Mouse (Mus musculus) cerebellum, postnatal 36 days (tissue): ENCODE results near the gene Birc5.

Experiments used
- DNase-seq, 2 experiments: peaks; one replicate each; pipeline ENCODE4 v3.0.0; 2021 to 2022; ENCODE audit warnings: mixed read lengths in 2 of 2

The Birc5 gene

DNA sequence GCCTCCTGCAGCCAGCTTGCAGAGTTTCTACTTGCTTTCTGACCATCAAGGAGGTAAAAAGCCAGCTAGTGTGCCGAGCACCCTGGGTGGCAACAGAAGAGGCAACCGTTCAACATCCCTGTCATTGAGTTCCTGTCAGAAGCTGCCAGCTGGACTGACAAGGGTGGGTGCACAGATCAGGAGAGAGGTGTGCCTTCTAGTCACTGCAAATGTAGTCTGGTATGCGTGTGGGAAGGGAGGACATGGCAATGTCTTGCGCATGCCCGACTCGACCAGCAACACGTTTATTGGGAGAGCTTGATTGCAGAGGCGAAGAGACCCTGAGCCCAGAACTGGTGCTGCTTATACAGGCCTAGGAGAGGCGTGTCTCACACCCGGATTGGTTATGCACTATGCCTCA is 8.4 kb downstream of the Birc5 start:
- DNase-seq: no peak

DNA sequence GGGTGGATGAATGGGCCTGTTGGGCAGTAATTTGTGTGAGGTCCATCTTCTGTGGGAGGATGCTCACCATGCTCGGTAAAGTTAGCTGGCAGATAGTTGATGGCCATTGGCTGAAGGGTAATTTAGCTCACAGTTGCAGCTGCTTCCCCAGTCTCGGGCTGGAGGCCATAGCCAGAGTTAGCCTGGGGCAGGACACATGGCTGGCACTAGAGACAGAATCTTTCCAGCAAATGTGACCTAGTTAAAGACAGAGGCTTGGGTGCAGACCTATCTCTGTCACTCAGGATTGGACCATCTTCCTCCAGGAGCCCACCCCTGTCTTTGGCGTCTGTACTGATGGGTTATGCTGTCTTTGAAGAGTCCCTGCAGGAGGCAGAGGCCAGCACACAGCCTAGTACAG is 9.3 kb downstream of the Birc5 start:
- no peak for DNase-seq

DNA sequence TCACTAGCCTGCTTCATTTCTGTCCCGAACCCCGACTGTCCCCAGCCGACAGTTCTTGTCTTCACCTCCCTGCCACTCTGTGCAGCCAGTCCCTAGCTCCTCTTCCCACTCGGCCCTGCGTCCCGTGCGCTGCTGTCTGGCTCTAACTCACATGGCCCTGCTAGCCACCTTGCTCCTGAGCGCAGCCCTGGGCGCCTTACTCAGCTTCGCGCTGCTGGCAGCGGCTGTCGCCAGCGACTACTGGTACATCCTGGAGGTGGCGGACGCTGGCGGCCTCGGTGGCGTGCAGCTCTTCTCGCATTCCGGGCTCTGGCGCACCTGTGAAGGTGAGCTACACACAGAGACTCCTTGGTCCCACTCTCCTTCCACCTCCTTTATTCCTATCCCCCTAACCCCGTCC is 11.6 kb downstream of the Birc5 start, which contains the start of gene Tmem235:
Gene Tmem235 (plus strand): TSS at position 152 of the 400 bp plus-strand sequence.
- DNase-seq: no peak

DNA sequence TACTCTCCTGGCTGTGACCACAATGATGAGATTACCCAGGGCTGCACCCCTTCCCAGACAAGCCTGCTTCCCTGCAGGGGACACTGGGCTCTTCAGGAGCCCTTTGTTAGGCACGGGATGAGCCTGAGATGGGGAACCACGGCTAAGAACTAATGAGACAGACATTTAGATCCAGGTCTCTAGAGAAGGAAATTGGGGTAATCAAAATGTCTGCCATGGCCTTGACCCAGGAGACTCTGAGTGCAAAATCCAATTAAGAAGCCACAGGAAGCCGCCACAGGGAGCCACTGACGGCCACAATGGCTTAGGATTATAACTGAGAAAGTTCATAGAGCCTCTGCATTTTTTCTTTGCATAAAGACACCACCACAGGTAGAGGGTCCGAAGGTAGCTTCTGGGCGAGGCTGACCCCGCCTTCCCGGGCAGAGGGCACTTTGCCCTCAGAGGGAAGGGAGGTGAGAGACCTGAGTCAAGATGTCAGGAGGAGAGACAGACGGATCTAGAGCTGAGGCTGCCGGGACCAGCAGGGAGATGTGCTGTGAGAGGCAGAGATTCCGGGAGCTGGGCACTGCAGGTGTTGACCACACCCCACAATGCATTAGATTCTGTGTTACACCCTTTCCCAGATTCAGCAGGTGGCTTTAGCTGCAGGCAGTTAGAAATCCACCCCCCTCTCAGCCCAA is 14.3 kb downstream of the Birc5 start:
- DNase-seq: no peak

DNA sequence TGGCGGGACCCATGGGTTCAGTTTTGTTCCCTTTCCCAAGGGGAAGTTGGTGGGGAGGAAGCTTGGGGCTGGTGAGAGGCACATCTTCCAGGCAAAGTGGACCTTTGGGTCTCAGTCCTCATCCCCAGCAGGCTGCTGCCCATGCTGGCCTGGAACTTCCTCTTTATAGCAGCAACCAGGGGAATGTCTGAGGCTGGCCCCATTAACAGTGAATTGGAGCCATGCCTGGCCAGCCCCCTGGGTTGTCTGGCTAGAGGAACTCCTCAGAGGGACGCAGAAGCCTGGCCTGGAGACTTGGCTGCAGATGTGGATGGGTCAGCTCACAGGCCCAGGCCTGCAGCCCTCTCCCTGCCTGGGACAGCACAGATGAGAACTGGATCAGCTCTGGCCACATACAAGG is 15.8 kb downstream of the Birc5 start:
- DNase-seq: no peak

DNA sequence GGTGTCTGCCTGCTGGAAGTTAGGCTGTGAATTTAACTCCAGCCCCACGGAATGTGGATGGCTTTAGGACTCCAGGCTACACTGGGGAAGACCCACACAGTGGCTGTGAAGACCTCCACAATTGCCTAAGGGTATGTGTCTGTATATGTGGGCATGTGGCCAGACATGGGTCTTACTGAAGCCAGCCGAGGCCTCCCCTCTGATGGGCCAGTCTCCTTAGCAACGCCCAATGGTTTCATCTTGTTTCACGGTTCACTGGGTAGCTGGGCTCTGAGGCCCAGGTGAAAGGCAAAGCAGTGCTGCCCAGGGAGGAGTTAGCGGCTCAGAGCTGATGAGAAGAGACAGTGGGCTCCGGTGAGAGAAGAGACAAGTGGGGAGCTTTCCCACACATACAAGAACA is 16.9 kb downstream of the Birc5 start:
- no peak for DNase-seq

DNA sequence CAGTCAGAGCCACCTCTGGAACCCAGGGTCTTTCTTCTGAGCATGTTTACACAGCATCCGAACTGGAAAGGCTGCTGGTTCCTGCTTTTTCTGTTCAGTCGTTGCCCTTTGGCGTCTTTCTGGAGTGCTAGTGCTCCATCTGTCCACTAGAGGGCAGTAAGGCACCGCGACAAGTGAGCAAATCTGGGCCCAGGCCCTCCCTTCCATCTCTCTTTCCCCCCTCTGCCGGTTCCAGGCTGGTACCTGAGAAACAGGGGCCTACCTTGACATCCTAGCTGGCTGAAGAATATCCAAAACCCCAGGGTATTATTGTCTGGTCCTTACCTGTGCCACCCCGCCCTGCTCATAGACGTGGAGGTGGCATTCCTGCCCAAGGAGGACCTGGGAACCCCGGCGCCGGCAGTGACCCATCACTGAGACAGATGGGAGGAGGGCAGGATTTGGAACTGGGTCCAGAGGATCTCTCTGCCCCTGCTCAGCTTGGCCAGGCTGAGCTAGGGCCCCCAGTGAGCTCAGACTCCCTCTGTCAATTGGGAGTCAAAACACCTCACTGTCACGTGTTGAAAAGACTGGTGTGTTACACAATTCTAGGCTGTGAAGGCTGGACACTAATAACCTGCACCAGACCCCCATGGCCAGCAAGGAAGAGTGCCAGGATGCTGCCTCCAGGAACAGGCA is 21.8 kb downstream of the Birc5 start:
- DNase-seq: peak; percentile 81 to 87

DNA sequence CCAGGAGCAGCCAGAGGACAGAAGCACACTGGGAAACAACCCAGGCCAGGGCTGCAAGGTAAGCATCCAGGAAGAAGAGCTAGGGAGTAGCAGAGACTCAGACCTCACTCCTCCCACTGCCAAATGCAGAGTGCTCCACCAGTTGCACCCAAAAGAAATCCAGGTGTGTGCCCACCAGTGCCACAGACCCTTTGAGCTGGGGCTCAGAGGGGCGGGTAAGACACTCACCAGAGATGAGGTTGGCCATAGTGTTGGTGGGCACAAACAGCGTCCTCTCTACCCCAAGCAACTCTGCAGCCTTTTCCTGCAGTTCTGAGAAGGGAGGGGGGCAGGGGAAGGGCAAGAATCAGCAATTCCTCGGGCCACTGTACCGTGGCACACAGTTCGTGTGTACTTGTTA is 22.3 kb downstream of the Birc5 start:
- no peak for DNase-seq

DNA sequence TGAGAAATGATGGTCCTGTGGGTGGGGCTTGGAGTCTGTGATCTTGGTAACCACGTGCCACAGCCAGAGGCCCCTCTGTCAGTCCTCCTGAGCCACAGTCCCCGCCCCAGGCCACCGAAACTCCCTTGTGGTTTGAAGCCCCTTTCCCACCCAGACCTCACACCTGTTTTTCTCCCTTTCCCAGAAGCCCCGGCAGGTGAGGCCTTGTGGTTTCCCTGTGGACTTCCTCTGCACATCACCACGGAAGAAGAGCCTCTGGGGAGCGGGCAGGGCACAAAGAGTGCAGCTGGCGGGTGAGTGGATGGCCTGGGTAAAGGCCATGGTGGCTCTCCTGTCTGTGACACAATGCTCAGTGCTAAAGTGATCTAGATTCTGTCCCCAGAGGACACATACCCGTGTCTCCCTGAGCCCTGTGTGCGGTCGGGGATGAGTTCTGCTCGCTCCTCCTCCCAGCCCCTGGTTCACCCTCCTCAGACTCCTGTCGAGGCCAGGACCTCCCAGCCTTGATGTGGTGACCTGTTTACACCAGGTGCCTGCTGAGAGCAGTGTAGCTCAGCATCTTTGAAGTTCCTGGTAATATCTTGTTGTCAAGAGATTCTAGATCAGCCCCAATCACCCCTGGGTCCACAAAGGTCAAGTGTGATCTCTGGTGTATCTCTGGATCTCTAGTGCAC is 23.0 kb downstream of the Birc5 start:
- DNase-seq: no peak

DNA sequence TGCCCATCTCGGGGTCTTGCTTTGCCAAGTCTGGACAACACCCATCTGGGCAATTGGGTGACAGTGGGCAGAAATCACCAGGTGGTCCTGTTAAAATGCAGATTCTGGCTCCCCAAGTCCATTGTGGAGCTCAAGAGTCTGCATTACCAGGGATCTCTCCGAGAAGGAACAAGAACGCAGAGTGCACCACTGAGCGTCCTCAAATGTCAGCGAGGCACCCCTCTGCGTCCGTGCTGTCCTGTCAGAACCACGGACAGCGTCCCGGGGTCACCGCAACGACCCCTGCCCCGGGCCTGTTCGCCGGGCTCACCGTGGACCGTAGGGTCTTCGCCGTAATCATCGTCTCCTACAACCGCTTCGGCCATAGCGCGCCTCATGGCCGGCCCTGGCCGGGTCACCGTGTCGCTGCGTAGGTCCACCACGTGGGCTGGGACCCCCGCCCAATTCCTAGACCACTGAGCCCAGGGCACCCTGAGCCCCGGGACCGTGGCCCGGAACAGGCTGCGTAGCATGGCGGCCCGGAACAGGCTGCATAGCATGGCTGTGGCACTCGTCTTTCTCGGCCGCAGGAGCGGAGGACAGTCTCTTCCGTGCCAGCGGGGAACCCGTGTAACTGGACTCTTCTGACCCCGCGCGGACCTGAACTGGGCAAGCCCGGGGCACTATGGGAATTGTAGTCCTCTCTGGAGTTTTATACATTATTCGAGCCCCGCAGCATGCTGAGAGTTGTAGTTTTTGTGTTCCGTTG is 24.0 kb downstream of the Birc5 start, which contains the start of gene Tha1:
Gene Tha1 (minus strand): TSS at position 621 of the 748 bp plus-strand sequence.
- peak; percentile 83 to 88 for DNase-seq

DNA sequence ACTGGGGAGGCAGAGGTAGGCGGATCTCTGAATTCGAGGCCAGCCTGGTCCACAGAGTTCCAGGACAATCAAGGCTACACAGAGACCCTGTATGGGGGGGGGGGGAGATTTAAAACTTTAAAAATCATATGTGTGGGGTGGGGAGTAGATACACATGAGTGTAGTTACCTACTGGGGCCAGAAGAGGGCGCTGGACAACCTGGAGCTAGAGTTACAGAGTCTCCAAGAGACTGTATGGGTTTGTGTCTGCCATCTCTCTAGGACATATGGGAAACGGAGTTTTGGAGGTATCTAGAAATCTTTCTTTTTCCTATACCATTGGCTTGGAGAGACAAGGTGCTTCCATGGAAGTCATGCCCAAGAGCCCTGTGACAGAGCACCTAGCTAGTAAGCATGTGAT is 25.4 kb downstream of the Birc5 start:
- DNase-seq: no peak

DNA sequence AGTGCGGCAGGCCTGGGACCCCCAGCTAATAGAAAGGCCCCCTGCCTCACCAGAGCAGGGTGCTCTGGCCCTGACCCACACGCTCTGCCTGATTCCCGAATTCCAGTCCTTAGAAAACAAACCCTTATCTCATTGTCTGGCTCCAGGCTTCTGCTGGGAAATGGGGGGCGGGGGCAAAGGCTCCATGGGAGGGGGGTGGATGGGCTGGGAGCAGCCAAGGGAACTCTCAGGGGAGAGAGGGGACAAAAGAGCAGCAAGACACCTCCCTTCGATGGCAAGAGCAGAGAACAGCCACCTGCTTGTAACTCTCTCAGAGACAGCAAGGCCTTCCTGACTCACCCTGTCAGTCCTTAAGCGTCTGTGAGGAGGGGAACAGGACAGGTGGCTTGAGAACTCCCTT is 26.6 kb downstream of the Birc5 start:
- DNase-seq: no peak

DNA sequence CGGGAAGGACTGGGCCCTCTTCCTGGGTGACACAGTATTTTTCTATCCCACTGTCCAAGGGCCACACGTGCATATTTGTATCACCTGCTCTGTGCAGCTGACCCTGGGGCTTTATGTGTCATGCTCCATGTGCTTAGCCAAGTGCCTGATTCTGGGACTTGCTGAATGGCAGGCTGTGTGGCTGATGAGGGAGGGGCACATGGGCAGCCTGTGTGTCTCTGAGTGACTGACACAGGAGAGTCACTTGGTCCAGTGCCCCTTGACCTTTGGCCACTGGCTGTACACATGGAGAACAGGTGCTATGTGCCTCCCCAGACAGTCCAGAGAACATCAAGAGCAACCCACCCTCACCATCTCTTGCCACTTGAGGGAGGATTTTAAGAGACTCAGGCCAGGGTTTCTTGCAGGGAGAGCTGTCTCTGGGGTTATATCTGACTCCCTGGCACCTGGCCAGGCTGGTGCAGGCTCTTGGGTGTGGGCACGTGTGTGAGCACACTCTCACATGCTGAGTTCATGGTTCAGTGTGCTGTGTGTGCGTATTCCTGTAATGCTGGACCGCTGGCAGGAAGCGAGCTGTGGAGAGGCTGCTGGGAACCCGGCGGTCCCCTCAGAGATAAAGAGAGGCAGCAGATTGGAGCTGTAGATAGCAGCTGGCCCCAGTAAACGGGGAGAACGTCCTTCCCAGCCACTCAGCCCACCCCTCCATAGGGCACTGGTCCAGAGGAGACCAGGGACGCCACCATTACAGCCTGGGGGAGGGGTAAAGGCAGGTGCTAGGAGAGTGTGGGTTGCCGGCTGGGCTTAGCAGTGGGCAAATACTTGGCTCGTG is 29.1 kb downstream of the Birc5 start:
- no peak for DNase-seq

DNA sequence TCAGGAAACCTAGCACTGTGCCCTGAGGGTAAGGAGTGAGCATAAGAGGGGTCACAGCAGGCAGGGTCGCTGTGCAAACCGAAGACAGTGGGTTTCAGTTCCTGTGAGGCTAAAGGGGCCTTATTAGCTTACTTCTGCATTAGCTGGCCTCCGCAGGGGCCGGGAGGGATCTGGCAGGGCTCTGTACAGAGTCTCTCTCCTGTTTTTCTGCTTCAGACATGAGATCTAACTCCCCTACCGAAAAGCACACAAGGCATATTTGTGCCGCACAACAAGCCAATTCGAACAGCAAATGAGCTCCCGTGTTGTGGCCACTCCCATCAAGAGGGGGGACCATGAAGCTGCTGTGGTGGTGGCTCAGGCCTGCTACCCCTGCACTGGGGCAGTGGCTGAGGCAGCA is 29.8 kb downstream of the Birc5 start:
- no peak for DNase-seq

DNA sequence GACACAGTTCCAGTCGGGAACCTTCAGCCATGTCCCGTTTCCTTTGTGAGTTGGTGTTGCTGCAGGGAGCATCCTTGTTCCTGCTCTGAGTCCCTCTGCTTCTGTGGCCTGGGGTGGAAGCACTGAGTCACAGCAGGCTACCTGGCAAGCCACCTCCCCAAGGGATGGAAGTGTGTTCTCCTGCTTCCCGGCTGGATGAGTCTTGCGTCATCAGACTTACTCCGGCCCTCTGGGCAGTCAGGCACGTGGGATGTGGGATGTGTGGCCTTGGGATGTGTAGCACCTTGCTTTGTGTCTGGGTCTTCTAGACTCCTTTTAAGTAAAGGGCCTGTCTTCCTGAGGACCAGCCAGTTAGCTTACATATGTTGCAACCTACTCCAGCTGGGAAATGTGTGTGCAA is 30.6 kb downstream of the Birc5 start:
- DNase-seq: no peak

DNA sequence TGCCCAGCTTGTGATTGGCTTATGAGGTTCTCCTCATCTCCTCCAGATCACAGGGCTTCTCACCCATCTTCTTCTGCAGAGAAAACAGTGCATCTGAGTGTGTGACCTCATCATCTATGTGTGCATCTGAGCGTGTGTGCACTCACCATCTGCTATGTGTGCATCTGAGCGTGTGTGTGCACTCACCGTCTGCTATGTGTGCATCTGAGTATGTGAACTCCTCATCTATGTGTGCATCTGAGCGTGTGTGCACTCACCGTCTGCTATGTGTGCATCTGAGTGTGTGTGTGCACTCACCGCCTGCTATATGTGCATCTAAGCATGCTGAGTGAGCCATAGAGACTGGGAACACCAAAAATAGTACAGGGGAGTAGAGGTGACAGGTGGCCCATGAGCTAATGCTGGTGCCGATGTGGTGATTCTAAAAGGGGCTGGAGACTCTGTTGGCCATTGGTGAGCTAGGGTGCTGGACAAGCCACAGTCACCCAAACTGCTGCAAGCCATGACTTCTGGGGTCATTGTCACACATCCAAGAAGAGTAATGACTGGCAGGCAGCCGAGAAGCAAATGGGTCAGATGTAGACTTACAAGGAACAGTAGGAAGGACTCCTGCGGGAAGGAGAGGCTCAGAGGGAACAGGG is 31.4 kb downstream of the Birc5 start:
- DNase-seq: peak in 1 of 2 experiments; percentile 54

DNA sequence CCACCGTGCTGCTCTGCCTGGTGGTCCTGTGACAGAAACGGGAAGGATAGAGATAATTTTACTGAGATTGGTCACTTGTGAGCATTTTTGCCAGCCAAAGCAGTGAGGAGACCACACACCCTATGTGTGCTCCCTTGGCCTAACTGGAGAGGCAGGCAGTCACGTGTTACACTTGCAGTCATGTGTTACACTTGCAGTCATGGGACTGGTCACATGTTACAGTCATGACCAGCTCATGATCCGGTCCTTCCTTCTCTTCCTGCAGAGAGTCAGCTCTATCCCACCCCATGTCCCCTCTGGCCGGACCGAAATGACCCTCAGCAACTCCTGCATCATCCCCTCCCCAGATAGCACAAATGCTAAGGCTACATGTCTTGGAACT is 31.9 kb downstream of the Birc5 start:
- no peak for DNase-seq

DNA sequence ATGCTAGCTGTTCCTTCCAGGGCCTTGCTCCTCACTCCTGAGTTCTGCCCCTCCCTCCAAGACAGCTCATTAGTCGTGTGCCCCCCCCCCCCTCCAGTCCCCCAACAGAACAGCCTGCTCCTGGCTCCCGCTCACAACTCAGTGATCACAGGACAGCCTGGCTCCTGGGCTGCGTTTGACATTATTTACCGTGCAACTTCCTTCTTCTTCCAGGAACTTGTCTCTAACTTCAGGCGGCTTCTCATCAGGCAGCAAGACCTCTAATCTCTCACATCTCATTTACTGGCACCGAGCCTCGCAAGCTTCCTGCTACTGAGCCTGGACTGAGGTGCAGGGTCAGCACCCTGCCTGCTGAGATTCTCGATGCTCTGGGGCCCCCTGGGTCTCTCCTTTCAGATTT is 32.7 kb downstream of the Birc5 start:
- no peak for DNase-seq

DNA sequence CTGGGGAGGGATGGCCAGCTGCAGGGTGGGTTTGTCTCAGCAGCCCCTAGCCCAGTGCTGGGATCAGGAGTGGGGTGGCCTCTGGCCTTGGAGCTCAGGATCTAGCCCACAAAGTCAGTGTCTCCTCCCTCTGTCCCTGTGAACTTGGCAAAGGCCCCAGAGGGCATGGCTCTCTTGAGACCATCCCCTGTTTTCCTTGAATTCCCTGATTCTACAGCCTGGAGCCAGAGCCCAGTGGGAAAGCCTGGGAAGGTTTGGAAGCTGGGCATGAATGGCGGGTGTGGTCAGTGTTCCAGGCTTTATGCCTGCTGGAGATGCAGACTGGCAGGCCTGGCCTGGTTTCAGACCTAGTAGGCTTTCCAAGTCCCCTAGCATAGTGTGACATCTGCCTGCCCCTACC is 33.2 kb downstream of the Birc5 start:
- DNase-seq: no peak

DNA sequence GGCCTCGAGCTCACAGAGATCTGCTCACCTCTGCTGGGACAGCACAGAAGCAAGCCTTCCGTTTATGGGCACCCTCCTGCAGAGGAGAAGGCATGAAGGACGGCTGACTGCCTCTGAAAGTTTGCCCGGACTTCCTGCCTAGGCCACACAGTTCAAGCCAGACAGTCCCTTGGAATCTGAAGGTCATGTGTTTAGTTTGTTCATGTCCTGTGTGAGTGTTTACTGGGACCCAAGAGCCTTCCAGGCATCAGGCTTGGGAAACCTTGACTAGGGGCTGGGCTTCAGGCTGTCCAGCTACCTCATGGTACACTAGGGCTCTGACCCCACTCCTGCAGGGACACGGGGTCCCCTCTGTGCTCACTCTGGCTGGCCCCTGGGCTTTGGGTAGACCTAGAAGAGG is 36.9 kb downstream of the Birc5 start:
- DNase-seq: no peak

DNA sequence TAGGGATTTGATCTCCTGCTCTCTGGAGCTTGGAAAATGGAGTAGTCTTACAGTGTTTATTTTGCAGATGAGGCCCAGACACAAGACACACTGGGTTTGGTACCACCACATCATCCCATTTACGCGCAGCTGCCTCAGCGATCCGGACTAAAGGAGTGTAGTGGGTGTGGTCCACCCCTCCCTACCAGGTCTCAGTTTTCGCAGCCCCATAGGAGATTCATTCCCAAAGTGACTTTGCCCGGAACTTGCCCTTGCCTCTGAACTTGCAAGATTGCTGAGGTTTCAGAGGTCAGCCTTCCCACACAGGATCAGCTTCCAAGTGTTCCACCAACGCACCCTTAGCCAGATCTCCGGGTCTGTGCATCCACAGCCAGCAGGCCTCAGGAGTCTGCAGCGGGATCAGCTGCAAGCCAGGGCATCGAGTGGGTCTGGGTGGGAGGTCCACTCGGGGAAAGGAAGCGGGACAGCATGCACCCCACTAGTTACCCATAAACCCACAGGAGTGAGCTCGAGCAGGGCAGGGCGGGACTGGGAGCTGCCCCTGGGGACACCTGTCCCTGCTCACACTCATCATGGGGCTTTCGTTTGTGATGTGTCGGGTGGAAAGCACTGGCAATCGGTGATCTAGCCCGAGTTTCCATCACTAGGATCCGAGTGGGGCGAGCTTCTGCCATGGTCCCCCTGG is 39.3 kb downstream of the Birc5 start:
- no peak for DNase-seq
